Mouse (Mus musculus) induced T-regulatory cell, adult 2 months (primary cell): ENCODE results near the gene Tespa1.
"Not testable (repeated sequence)": the region's sequence is repeated elsewhere in the genome, so short reads cannot be mapped to it uniquely, and the experiment has no call there.

ENCODE experiments used
- DNase-seq: peaks from one replicate; pipeline ENCODE4 v3.0.0-alpha.2; 2012; ENCODE audit warnings: low read depth

The Tespa1 gene

GRCm38 (mm10) chr10:130363438-130364164 lies 40.9 kb downstream of the Tespa1 start:
- peak; percentile 68 for DNase-seq

GRCm38 (mm10) chr10:130364766-130365165 lies 42.1 kb downstream of the Tespa1 start:
- no peak for DNase-seq

- no peak for DNase-seq
These were observed 45.7 kb downstream of the Tespa1 start for GRCm38 (mm10) chr10:130368384-130368783.

GRCm38 (mm10) chr10:130370005-130370682 lies 47.5 kb downstream of the Tespa1 start:
- DNase-seq, result no peak

- no peak for DNase-seq
These were observed 49.0 kb downstream of the Tespa1 start for GRCm38 (mm10) chr10:130371644-130372043.

GRCm38 (mm10) chr10:130372491-130373173 lies 50.0 kb downstream of the Tespa1 start:
- no peak for DNase-seq

GRCm38 (mm10) chr10:130375145-130375544 lies 52.5 kb downstream of the Tespa1 start:
- DNase-seq, result no peak

GRCm38 (mm10) chr10:130394232-130394631 lies 71.6 kb downstream of the Tespa1 start, which contains the start of gene Vmn2r84:
Vmn2r84 (minus strand) TSS chr10:130394332.
- no peak for DNase-seq

GRCm38 (mm10) chr10:130412167-130412698 lies 89.6 kb downstream of the Tespa1 start:
- not testable (repeated sequence) for DNase-seq
